Mouse (Mus musculus): ENCODE measurements around the gene Usp22. TPM values are rescaled to one million over a fixed set of nuclear protein-coding genes. Genes with fewer than 3 reads are reported as not detected.
"Not testable (repeated sequence)": the region's sequence is repeated elsewhere in the genome, so short reads cannot be mapped to it uniquely, and the experiment has no call there.

Usp22 gene
- polyA plus RNA-seq, 1 experiment from 2014 or later: 91.7 TPM

DNA sequence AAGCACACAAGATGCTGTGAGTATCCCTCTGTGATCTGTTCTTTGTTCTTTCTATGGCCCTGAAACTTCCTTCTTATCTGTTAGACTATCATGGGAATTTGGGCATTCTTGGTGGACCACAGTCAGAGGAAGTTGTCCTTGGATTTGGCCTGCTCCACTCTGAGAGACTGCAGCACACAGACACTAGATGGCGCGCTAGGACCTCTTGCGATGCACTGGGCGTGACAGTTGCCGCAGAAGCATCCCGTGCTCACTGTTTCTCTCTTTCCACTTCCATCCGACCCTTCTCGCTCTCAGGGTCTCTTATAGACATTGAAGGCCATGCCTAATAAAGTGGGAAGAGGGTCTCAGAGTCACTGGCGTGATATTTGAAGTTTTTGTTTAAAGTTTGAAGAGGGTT is 18.5 kb upstream of the Usp22 start:
- peak; percentile 82 for ATAC-seq (ENCODE audit: insufficient read depth, low FRiP score)
- Histone ChIP-seq H3K9ac (ENCODE audit: low read length) (no peak overlapping the region), H3K27me3 (ENCODE audit: control insufficient read depth, insufficient read depth, low read length) (no peaks in the 10 kb centered on the region), H3K9me3 (replicated peaks; ENCODE audit: control insufficient read depth, low read length) (no peaks in the 10 kb centered on the region), H3K36me3 (ENCODE audit: control insufficient read depth, insufficient read depth, low read length) (no peaks in the 10 kb centered on the region), H3K4me3 (replicated peaks; ENCODE audit: low read length) (no peak overlapping the region), H3K4me1 (ENCODE audit: control insufficient read depth, insufficient read depth, low read length) (no peaks in the 10 kb centered on the region), H3K4me2 (ENCODE audit: low read depth, low read length) (no peak overlapping the region), H3K27ac (ENCODE audit: low read length) (no peak overlapping the region)
- 5% methylated on average over 9 of the region's 9 CpGs for WGBS

DNA sequence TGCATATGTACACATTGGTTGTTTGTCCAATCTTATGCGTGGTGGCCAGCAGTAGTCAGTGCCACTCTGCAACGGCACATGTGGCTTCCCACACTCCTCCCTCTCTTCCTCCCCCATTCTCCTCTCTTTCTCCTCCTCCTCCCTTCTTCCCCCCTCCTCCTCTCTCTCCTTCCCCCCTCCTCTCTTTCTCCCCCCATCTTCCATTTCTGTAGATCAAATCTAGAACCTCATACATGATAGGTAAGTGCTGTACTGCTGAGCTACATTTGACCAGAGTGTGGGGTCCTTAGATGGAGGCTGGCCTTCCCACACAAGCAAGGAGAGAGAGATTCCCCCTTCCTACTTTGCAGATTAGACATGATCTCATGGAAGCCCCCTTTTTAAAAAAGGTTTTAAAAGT is 17.9 kb upstream of the Usp22 start:
- 84% methylated on average over 2 of the region's 2 CpGs for WGBS

GRCm38 (mm10) chr11:61192123-61192522 is 17.3 kb upstream of the Usp22 start:
- ATAC-seq (ENCODE audit: insufficient read depth, low FRiP score); H3K4me3 ChIP-seq (replicated peaks; ENCODE audit: low read length); H3K9ac ChIP-seq (ENCODE audit: low read length); H3K27ac ChIP-seq (ENCODE audit: low read length); H3K4me2 ChIP-seq (ENCODE audit: low read depth, low read length); H3K9me3 ChIP-seq (replicated peaks; ENCODE audit: control insufficient read depth, low read length); H3K4me1 ChIP-seq (ENCODE audit: control insufficient read depth, insufficient read depth, low read length); H3K27me3 ChIP-seq (ENCODE audit: control insufficient read depth, insufficient read depth, low read length); H3K36me3 ChIP-seq (ENCODE audit: control insufficient read depth, insufficient read depth, low read length): not testable (repeated sequence)
- WGBS: 93% methylated on average over 6 of the region's 10 CpGs

More for the DNA sequence above, 17.9 kb upstream of the Usp22 start:
- Histone ChIP-seq H3K9me3 (replicated peaks; ENCODE audit: control insufficient read depth, low read length) (no peaks in the 10 kb centered on the region), H3K4me1 (ENCODE audit: control insufficient read depth, insufficient read depth, low read length) (no peaks in the 10 kb centered on the region), H3K27ac (ENCODE audit: low read length) (no peak overlapping the region), H3K4me2 (ENCODE audit: low read depth, low read length) (no peak overlapping the region), H3K9ac (ENCODE audit: low read length) (no peak overlapping the region), H3K36me3 (ENCODE audit: control insufficient read depth, insufficient read depth, low read length) (no peaks in the 10 kb centered on the region), H3K27me3 (ENCODE audit: control insufficient read depth, insufficient read depth, low read length) (no peaks in the 10 kb centered on the region), H3K4me3 (replicated peaks; ENCODE audit: low read length) (no peak overlapping the region)
- ATAC-seq (ENCODE audit: insufficient read depth, low FRiP score): no peak

DNA sequence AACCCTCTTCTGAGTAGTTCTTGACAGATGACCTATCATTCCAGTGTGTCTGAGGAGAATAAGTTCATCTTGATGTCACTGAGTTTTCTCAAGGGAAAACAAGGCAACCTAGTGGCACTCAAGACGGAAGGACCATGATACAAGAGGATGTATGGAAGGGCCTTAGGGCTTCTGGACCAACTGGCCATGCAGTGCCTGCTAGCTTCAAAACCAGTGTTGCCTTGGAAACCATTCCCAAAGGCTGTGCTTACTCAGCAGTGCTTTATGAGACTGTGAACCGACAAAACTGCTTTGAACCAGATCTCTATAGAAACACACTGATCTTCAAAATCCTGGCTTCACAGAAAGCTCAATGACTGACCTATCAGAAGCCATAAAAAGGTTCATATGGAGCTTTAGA is 15.9 kb upstream of the Usp22 start:
- Histone ChIP-seq H3K9me3 (replicated peaks; ENCODE audit: control insufficient read depth, low read length) (no peaks in the 10 kb centered on the region), H3K4me1 (ENCODE audit: control insufficient read depth, insufficient read depth, low read length) (no peaks in the 10 kb centered on the region), H3K4me2 (ENCODE audit: low read depth, low read length) (no peak overlapping the region), H3K9ac (ENCODE audit: low read length) (no peak overlapping the region), H3K27ac (ENCODE audit: low read length) (no peak overlapping the region), H3K27me3 (ENCODE audit: control insufficient read depth, insufficient read depth, low read length) (no peaks in the 10 kb centered on the region), H3K36me3 (ENCODE audit: control insufficient read depth, insufficient read depth, low read length) (no peaks in the 10 kb centered on the region), H3K4me3 (replicated peaks; ENCODE audit: low read length) (no peak overlapping the region)
- no peak for ATAC-seq (ENCODE audit: insufficient read depth, low FRiP score)
- WGBS: 71% methylated on average over 2 of the region's 2 CpGs

DNA sequence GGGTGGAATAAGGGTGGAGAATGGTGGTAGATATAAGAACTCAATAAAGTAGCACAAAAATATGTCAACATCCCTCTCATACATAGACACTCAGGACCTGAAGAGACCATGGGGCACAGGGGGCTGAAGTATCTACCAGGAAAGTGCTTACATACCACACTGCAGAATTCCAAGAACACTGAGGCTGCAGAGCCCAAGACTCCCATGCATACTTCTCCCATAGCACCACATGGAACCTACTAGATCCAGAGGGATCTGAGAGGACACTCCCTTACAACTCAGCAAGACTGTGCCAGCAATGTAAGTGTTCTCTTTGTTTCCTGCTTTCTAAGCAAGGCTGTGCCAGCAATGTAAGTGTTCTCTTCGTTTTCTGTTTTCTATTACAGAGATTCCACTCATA is 9.0 kb upstream of the Usp22 start:
- Histone ChIP-seq H3K9me3 (replicated peaks; ENCODE audit: control insufficient read depth, low read length) (no peaks in the 10 kb centered on the region), H3K27ac (ENCODE audit: low read length) (no peak overlapping the region), H3K27me3 (ENCODE audit: control insufficient read depth, insufficient read depth, low read length) (no peaks in the 10 kb centered on the region), H3K4me1 (ENCODE audit: control insufficient read depth, insufficient read depth, low read length) (no peaks in the 10 kb centered on the region), H3K4me2 (ENCODE audit: low read depth, low read length) (no peak overlapping the region), H3K36me3 (ENCODE audit: control insufficient read depth, insufficient read depth, low read length) (no peaks in the 10 kb centered on the region), H3K4me3 (replicated peaks; ENCODE audit: low read length) (no peak overlapping the region), H3K9ac (ENCODE audit: low read length) (no peak overlapping the region)
- WGBS: 84% methylated on average over 1 of the region's 1 CpGs
- ATAC-seq (ENCODE audit: insufficient read depth, low FRiP score): no peak

DNA sequence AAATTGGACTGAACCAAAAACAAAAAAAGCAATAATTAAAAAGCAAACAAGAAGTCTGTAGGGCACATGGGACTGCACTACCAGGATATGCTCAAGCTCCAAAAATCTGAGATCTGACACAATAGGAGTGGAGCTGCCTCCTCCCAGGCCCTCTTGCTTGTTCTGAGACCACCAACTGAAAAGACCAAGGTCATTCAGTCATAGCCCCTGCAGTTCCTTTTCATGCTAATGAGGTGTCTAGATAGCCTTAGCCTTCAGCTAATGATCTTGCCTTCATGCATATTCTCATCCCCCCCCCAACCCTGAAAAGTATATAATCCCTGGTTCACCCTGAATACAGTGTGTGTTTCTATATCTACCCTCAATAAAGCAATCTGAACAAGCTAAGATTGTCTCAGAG is 6.8 kb upstream of the Usp22 start:
- ATAC-seq (ENCODE audit: insufficient read depth, low FRiP score): no peak
- H3K4me1 ChIP-seq (ENCODE audit: control insufficient read depth, insufficient read depth, low read length): no peaks in the 10 kb centered on the region

GRCm38 (mm10) chr11:61180361-61180760 is 5.5 kb upstream of the Usp22 start:
- H3K9ac ChIP-seq (ENCODE audit: low read length): no peak overlapping the region
- no peaks in the 10 kb centered on the region for H3K36me3 ChIP-seq (ENCODE audit: control insufficient read depth, insufficient read depth, low read length)
- no peaks in the 10 kb centered on the region for H3K27me3 ChIP-seq (ENCODE audit: control insufficient read depth, insufficient read depth, low read length)
- H3K9me3 ChIP-seq (replicated peaks; ENCODE audit: control insufficient read depth, low read length): no peaks in the 10 kb centered on the region
- H3K27ac ChIP-seq (ENCODE audit: low read length): no peak overlapping the region
- no peak overlapping the region for H3K4me2 ChIP-seq (ENCODE audit: low read depth, low read length)
- no peak overlapping the region for H3K4me3 ChIP-seq (replicated peaks; ENCODE audit: low read length)
- no peak for ATAC-seq (ENCODE audit: insufficient read depth, low FRiP score)
- H3K4me1 ChIP-seq (ENCODE audit: control insufficient read depth, insufficient read depth, low read length): no peaks in the 10 kb centered on the region
- WGBS: 88% methylated on average over 3 of the region's 3 CpGs

More for the DNA sequence above, 6.8 kb upstream of the Usp22 start:
- no peak overlapping the region for H3K27ac ChIP-seq (ENCODE audit: low read length)
- H3K4me2 ChIP-seq (ENCODE audit: low read depth, low read length): no peak overlapping the region
- H3K9ac ChIP-seq (ENCODE audit: low read length): no peak overlapping the region
- no peak overlapping the region for H3K4me3 ChIP-seq (replicated peaks; ENCODE audit: low read length)
- H3K36me3 ChIP-seq (ENCODE audit: control insufficient read depth, insufficient read depth, low read length): no peaks in the 10 kb centered on the region
- no peaks in the 10 kb centered on the region for H3K27me3 ChIP-seq (ENCODE audit: control insufficient read depth, insufficient read depth, low read length)
- no peaks in the 10 kb centered on the region for H3K9me3 ChIP-seq (replicated peaks; ENCODE audit: control insufficient read depth, low read length)

DNA sequence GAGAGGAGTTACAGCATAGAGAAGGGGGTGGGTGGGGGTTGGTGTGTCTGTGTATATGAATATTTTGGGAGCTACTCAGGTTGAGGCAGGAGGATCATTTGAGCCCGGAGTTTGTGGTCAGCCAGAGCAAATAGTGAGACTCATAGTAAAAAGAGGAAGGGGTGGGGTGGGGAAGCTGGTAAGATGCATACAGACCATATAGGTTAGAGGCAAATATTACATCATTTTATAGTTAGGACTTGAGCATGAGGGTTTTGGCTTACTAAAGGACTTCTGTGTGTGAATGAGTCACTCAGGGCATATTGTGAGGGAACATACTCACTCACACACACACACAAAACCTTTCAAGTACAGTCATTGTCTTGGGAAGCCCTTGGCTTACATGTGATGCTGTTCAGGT is 1.5 kb upstream of the Usp22 start:
- no peaks in the 10 kb centered on the region for H3K36me3 ChIP-seq (ENCODE audit: control insufficient read depth, insufficient read depth, low read length)
- no peak for ATAC-seq (ENCODE audit: insufficient read depth, low FRiP score)
- H3K4me2 ChIP-seq (ENCODE audit: low read depth, low read length): no peak overlapping the region
- H3K27ac ChIP-seq (ENCODE audit: low read length): 0 out of 2 replicates have a peak overlapping the region, but pooled peaks have one; percentile 21
- H3K9ac ChIP-seq (ENCODE audit: low read length): no peak overlapping the region
- no peaks in the 10 kb centered on the region for H3K9me3 ChIP-seq (replicated peaks; ENCODE audit: control insufficient read depth, low read length)
- peaks cover 11% of the 10 kb centered on the region; the same call in 1 of the 2 replicates for H3K4me1 ChIP-seq (ENCODE audit: control insufficient read depth, insufficient read depth, low read length)
- WGBS: 78% methylated on average over 1 of the region's 1 CpGs
- no peaks in the 10 kb centered on the region for H3K27me3 ChIP-seq (ENCODE audit: control insufficient read depth, insufficient read depth, low read length)
- H3K4me3 ChIP-seq (replicated peaks; ENCODE audit: low read length): no peak overlapping the region

DNA sequence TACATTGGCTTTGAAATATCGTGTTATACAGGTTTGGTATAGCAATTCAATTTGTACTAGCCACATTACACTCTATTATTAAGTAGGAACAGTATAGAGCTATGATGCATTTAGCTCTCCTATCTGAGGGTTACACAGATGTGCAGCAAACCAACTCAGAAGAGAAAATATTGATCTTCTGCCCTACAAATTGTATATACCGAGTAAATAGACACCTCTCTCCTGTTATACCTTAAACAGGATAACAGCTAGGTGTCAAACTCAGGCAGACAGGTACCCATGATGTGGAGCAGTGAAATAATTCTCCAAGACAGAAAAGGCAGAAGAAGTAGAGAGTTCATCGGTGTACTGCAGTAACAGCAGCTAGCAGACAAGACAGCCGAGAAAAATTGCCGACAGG is 923 bp upstream of the Usp22 start:
- H3K9me3 ChIP-seq (replicated peaks; ENCODE audit: control insufficient read depth, low read length): no peaks in the 10 kb centered on the region
- WGBS: 69% methylated on average over 5 of the region's 5 CpGs
- no peak for ATAC-seq (ENCODE audit: insufficient read depth, low FRiP score)
- peaks cover 11% of the 10 kb centered on the region; the same call in 1 of the 2 replicates for H3K4me1 ChIP-seq (ENCODE audit: control insufficient read depth, insufficient read depth, low read length)
- H3K27ac ChIP-seq (ENCODE audit: low read length): 0 out of 2 replicates have a peak overlapping the region, but pooled peaks have one; percentile 21
- H3K4me2 ChIP-seq (ENCODE audit: low read depth, low read length): peak overlapping the region; percentile 52; the same call in 1 of the 2 replicates
- no peak overlapping the region for H3K4me3 ChIP-seq (replicated peaks; ENCODE audit: low read length)
- H3K27me3 ChIP-seq (ENCODE audit: control insufficient read depth, insufficient read depth, low read length): no peaks in the 10 kb centered on the region
- no peaks in the 10 kb centered on the region for H3K36me3 ChIP-seq (ENCODE audit: control insufficient read depth, insufficient read depth, low read length)
- H3K9ac ChIP-seq (ENCODE audit: low read length): no peak overlapping the region

Data from stomach, embryonic 16.5 days (tissue).